Mouse (Mus musculus) liver, embryonic 14.5 days (tissue): ENCODE measurements around the gene Pawr.

Experiments
- CTCF ChIP-seq: IDR thresholded peaks from 2 replicates; pipeline ENCODE4 v1.5.1; 2016; ENCODE audit warnings: antibody characterized with exemption, low read depth, control low read depth
- EP300 ChIP-seq: IDR thresholded peaks from 2 replicates; pipeline ENCODE4 v1.6.1; 2016; ENCODE audit warnings: antibody characterized with exemption, low read depth

DNA sequence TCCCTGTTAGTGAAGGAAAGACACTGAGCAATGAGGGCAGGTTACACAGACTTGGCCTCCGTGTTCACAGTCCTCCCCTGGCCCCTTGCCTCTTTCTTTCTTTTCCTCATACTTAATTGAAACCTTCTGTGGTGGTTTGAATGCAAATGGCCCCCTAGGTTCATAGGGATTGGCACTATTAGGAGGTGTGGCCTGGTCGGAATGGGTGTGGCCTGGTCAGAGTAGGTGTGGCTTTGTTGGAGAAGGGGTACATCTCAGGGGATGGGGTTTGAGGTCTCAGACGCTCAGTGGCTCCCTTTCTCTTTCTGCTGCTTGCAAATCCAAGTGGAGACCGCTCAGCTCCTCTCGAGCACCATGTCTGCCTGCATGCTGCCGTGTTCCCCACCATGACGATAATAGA is 37.2 kb upstream of the Pawr start:
- no peak for TF ChIP-seq CTCF
- no peak for TF ChIP-seq EP300
